Mouse (Mus musculus): Measurements from ENCODE around the gene Twf2.

GRCm38 (mm10) chr9:106241541-106242164 is 38.7 kb downstream of the Twf2 start:
- TF ChIP-seq CTCF (IDR thresholded peaks at IDR 0.05 in 2 of 3, conservative IDR thresholded peaks at IDR 0.05 in 1 of 3; ENCODE audit: control insufficient read depth in 1 of 3, insufficient read depth in 1 of 3, low read depth in 2 of 3, low read length in 3 of 3, poor library complexity in 1 of 3, severe bottlenecking in 1 of 3) = peak; percentile 28 to 42 (median 40); a peak in 5 of 6 replicates
- no peak for TF ChIP-seq POLR2A (IDR thresholded peaks at IDR 0.05; ENCODE audit: control insufficient read depth in 1 of 2, insufficient read depth in 1 of 2, low read depth in 1 of 2, low read length in 2 of 2, poor library complexity in 1 of 2)
- no peak for TF ChIP-seq RCOR1 (IDR thresholded peaks at IDR 0.05; ENCODE audit: low read depth, low read length)
- TF ChIP-seq TCF12 (IDR thresholded peaks at IDR 0.05; ENCODE audit: low read depth, low read length) = no peak
- TF ChIP-seq ZNF384 (IDR thresholded peaks at IDR 0.05; ENCODE audit: low read depth, low read length) = no peak
- TF ChIP-seq BHLHE40 (IDR thresholded peaks at IDR 0.05; ENCODE audit: borderline replicate concordance, low read depth, low read length) = no peak
- no peak for TF ChIP-seq USF2 (IDR thresholded peaks at IDR 0.05; ENCODE audit: borderline replicate concordance in 1 of 2, insufficient read depth in 1 of 2, low read depth in 1 of 2, low read length in 2 of 2)
- TF ChIP-seq UBTF (IDR thresholded peaks at IDR 0.05; ENCODE audit: borderline replicate concordance, insufficient read depth, low read depth, low read length) = no peak
- TF ChIP-seq MAZ (IDR thresholded peaks at IDR 0.05; ENCODE audit: low read depth, low read length) = no peak
- TF ChIP-seq MAX (IDR thresholded peaks at IDR 0.05; ENCODE audit: low read length) = no peak
- no peak for TF ChIP-seq POLR2AphosphoS2 (IDR thresholded peaks at IDR 0.05; ENCODE audit: low read length)

Data from MEL (cell line).